Mouse (Mus musculus) neural tube, embryonic 15.5 days (tissue): ENCODE measurements around the gene Dusp18. TPM values are rescaled to one million over a fixed set of nuclear protein-coding genes. Genes with fewer than 3 reads are reported as not detected.
A peak's percentile ranks its signal among the peaks of the same experiment; 100 is the strongest.

Experiments used
- ATAC-seq: fragments of 200-750 bp; cut with Nextera tagmentation; 2 replicates; pipeline ENCODE4 v1.8.0; 2017; ENCODE audit warnings: mild to moderate bottlenecking, moderate TSS enrichment, moderate library complexity; ENCODE audit not compliant: low FRiP score
- H3K27ac ChIP-seq: fragments of 300-500 bp; sonication (generic); replicated peaks from 2 replicates; pipeline ENCODE4 v1.5.1; 2015; ENCODE audit warnings: mild to moderate bottlenecking, inconsistent platforms
- H3K27me3 ChIP-seq: fragments of 300-500 bp; sonication (generic); replicated peaks from 2 replicates; pipeline ENCODE4 v1.6.1; 2015; ENCODE audit warnings: inconsistent platforms
- H3K36me3 ChIP-seq: fragments of 300-500 bp; sonication (generic); 2 replicates; pipeline ENCODE4 v1.6.1; 2015; ENCODE audit warnings: inconsistent platforms
- H3K4me1 ChIP-seq: fragments of 300-500 bp; sonication (generic); 2 replicates; pipeline ENCODE4 v1.6.1; 2015; ENCODE audit warnings: inconsistent platforms
- H3K4me2 ChIP-seq: fragments of 300-500 bp; sonication (generic); 2 replicates; pipeline ENCODE4 v1.6.1; 2015; ENCODE audit warnings: inconsistent platforms, mild to moderate bottlenecking, moderate library complexity
- H3K4me3 ChIP-seq: fragments of 300-500 bp; sonication (generic); replicated peaks from 2 replicates; pipeline ENCODE4 v1.5.1; 2015; ENCODE audit warnings: mild to moderate bottlenecking, inconsistent platforms
- H3K9ac ChIP-seq: fragments of 300-500 bp; sonication (generic); replicated peaks from 2 replicates; pipeline ENCODE4 v1.6.1; 2015; ENCODE audit warnings: mild to moderate bottlenecking, inconsistent platforms
- H3K9me3 ChIP-seq: fragments of 300-500 bp; sonication (generic); replicated peaks from 2 replicates; pipeline ENCODE4 v1.6.1; 2016; ENCODE audit warnings: inconsistent platforms
- WGBS: fragments of 180-500 bp; shearing (Covaris S2); methylation state at CpG from one replicate; pipeline ENCODE4 v1.1.7; 2015; ENCODE audit warnings: mixed read lengths; 5-methylcytosine and 5-hydroxymethylcytosine counted together
- polyA plus RNA-seq: library from polyadenylated mRNA; unstranded; fragments of >200 nt; fragmentation: Nextera tagmentation; extraction: Ambion mirVana; gene quantifications from 2 replicates; pipeline ENCODE4 v1.2.1, GENCODE M21; 2015

Gene Dusp18
- polyA plus RNA-seq, 1 experiment from 2014 or later: 22.2 TPM

DNA sequence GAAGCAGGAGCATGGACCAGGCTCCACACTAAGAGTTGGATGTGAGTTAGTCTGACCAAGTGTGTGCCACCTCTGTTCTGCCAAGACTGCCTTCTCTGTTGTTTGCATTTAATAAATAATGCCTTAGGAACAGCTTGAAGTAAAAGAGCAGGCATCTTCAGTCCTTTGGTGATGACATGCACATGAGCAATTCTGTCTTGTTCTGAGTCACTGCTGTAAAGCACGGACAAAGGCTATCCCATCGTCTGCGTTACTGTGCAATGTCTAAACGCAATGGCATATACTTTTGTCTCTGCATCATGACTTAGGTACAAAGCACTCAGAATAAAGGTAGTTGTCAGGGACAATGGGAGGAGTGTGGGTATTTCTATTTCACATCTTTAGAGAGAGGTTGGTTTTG is 35.3 kb upstream of the Dusp18 start:
- 94% methylated on average over 4 of the region's 4 CpGs for WGBS
- no peak for ATAC-seq
- 0 out of 2 replicates have a peak, but pooled peaks cover 3% of the 10 kb centered on the region for H3K27me3 ChIP-seq
- H3K27ac ChIP-seq: no peak overlapping the region
- H3K4me3 ChIP-seq: no peak overlapping the region
- no peak overlapping the region for H3K9ac ChIP-seq
- no peaks in the 10 kb centered on the region for H3K9me3 ChIP-seq
- H3K4me2 ChIP-seq: no peak overlapping the region
- H3K36me3 ChIP-seq: no peaks in the 10 kb centered on the region
- H3K4me1 ChIP-seq: peaks cover 18% of the 10 kb centered on the region

DNA sequence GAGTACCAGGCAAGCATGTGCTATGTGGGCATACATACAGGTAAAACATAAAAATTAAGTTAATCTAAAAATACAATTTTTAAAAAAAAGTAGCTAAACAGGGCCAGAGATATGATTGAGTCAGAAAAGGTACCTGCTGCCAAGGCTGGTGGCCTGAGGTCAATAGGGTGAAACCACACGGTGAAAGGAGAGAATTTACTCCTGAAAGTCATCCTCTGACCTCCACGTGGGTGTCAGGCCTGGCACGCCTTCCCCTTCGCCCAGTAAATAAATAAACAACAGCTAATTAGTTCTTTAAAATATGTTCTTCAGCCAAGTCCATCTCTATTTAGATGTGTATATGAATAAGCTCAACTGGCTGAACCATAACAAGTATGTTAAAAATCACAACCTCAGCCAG is 34.7 kb upstream of the Dusp18 start:
- Histone ChIP-seq H3K27ac (no peak overlapping the region), H3K4me1 (peaks cover 18% of the 10 kb centered on the region), H3K4me3 (no peak overlapping the region), H3K9me3 (no peaks in the 10 kb centered on the region), H3K27me3 (0 out of 2 replicates have a peak, but pooled peaks cover 3% of the 10 kb centered on the region), H3K9ac (no peak overlapping the region), H3K4me2 (no peak overlapping the region), H3K36me3 (no peaks in the 10 kb centered on the region)
- no peak for ATAC-seq
- WGBS: 80% methylated on average over 4 of the region's 4 CpGs

DNA sequence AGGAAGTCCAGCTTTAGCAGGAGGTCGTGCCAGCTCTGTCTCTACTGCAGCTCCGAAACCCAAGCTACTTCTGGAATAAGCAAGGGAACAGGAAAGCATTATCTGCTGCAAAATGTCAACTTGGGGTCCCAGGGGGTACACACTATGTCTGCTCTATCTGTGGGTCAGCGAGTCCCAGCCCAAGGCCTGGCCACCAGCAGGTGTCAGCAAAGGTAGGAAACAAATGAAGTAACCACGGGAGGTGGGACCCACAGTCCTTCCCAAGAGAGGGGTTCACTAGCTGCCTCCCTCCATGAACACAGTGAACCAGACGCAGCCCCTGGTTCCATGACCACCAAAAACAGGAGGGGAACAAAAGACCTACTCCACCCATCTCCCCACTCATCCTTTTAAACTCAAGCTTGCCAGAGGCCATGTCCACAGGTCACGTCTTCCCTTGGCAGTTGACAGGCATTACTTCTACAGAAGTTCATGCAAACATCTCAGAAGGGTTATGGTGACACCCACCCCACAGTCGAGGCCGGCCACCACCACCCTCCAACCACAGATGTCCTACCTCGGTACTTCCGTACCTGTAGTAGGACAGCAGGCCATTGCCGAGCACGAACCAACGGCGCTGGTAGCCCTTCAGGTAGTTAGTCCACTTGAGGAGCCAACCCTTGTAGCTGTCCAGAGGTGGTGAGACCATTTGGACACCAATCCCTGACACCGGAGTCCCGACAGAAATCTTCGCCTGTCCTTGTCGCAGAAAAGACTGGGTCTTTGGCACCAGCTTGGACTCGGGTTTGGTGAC is 32.2 kb upstream of the Dusp18 start:
- Histone ChIP-seq H3K9me3 (no peaks in the 10 kb centered on the region), H3K27me3 (0 out of 2 replicates have a peak, but pooled peaks cover 8% of the 10 kb centered on the region), H3K27ac (no peak overlapping the region), H3K4me2 (peak overlapping the region; percentile 80), H3K36me3 (no peaks in the 10 kb centered on the region), H3K4me3 (peak overlapping the region; percentile 48), H3K9ac (no peak overlapping the region; the same call in 1 of the 2 replicates), H3K4me1 (peaks cover 18% of the 10 kb centered on the region)
- ATAC-seq: peak; percentile 7; the same call in 1 of the 2 replicates
- 76% methylated on average over 19 of the region's 19 CpGs for WGBS

DNA sequence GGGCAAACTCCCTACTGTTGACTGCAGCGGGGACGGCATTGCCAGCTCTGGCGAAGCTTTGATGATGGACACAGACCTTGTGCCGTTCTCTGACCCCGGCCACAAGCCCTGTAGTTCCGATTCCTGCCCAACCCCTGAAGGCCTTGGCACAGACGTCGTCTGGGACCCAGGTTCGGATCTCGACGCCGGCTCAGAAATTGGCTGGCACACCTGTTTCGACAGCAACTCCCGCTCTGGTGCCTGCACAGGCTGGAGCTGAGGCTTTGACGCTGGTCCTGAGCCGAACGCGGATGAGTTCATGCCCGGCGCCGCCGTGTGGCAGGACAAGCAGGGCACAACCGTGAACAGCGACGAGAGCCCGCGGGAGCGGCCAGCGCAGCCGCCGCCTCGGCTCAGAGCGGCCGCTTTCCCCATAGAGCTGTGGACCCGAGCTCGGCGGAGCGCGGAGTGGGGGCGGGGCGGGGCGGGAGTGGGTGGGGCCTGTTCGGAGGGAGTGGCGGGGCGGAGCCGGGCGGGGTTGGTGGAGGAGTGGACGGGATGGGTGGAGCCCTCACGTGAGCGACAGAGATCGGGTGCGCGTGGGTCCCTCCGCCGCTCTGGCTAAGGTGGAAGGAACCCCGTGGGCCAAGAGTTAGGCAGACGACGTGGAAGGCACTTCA is 31.5 kb upstream of the Dusp18 start, which contains the start of gene Osbp2:
TSS of gene Osbp2 (minus strand) at position 450 of the 659 bp plus-strand sequence.
- Histone ChIP-seq H3K9me3 (no peaks in the 10 kb centered on the region), H3K27ac (0 out of 2 replicates have a peak within 1 kb of the TSS, but pooled peaks have one; percentile 6), H3K4me3 (peak within 1 kb of the TSS; percentile 48), H3K4me1 (peaks cover 18% of the 10 kb centered on the region), H3K36me3 (no peaks in the 10 kb centered on the region), H3K27me3 (0 out of 2 replicates have a peak, but pooled peaks cover 8% of the 10 kb centered on the region), H3K4me2 (peak within 1 kb of the TSS; percentile 80), H3K9ac (peak within 1 kb of the TSS; percentile 51)
- peak; percentile 91 for ATAC-seq
- 3% methylated on average over 58 of the region's 58 CpGs for WGBS

DNA sequence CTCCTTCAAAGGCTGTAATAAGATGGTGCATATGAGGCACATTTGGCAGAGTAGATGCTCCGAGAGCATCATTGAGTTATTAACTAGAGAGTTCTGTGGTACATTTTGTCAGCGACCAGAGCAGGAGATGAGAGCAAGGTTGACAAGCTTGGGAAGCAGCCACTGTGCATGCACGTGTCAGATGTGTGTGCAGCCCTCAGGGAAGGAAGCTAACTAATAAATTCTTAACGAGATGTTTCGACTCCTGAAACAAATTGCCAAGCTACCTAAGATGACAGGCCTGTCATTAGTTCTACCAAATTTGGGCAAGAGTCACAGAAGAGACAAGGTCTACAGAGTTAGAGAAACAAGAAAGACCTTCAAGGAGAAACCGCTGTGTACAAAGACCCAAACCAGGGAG is 30.7 kb upstream of the Dusp18 start:
- H3K36me3 ChIP-seq: no peaks in the 10 kb centered on the region
- peak overlapping the region; percentile 48 for H3K4me3 ChIP-seq
- 0 out of 2 replicates have a peak overlapping the region, but pooled peaks have one; percentile 6 for H3K27ac ChIP-seq
- WGBS: 26% methylated on average over 6 of the region's 6 CpGs
- H3K4me2 ChIP-seq: peak overlapping the region; percentile 80
- H3K9ac ChIP-seq: no peak overlapping the region
- H3K4me1 ChIP-seq: peaks cover 18% of the 10 kb centered on the region
- 0 out of 2 replicates have a peak, but pooled peaks cover 8% of the 10 kb centered on the region for H3K27me3 ChIP-seq
- 0 out of 2 replicates have a peak, but pooled peaks have one; percentile 28 for ATAC-seq
- H3K9me3 ChIP-seq: no peaks in the 10 kb centered on the region

DNA sequence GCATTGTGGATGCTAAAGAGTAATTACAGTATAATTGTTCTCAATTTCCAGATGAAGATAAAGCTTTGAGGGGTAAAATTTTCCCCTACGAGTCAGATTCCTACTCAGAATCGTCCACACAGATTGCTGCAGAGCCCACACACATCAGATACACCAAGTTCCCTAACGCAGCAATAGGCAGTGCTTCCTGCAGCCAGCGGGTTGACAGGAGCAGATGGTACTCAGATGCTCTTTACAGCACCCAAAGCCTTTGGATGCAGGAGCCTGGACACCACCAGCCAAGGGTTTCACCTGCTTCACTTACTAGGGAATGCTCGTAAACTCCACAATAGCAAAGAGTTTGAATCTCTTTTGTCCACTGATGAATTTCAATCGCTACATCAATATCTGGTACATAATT is 18.6 kb upstream of the Dusp18 start:
- no peak for ATAC-seq
- no peak overlapping the region for H3K9ac ChIP-seq
- H3K27ac ChIP-seq: no peak overlapping the region
- no peaks in the 10 kb centered on the region for H3K4me1 ChIP-seq
- no peaks in the 10 kb centered on the region; the same call in 1 of the 2 replicates for H3K27me3 ChIP-seq
- H3K9me3 ChIP-seq: no peaks in the 10 kb centered on the region
- 78% methylated on average over 6 of the region's 6 CpGs for WGBS
- no peaks in the 10 kb centered on the region for H3K36me3 ChIP-seq
- no peak overlapping the region for H3K4me2 ChIP-seq
- H3K4me3 ChIP-seq: no peak overlapping the region

DNA sequence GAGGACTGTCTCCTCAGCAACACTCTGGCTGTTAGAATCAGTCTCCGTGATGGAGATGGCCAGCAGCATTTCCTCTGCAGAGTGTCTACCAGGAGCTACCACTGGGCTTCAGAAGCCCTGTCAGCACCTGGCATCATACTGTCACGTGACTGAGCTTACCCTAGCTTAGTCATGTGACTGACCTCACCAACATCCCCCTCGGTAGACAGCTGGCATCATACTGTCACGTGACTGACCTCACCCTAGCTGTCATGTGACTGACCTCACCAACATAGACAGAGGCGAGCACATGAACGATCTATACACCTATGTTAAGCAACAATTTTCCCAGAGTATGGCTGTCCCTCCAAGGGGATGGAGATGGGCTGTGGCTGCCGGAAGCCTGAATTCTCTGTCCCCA is 16.4 kb upstream of the Dusp18 start:
- H3K27me3 ChIP-seq: no peaks in the 10 kb centered on the region; the same call in 1 of the 2 replicates
- no peaks in the 10 kb centered on the region for H3K4me1 ChIP-seq
- no peaks in the 10 kb centered on the region for H3K36me3 ChIP-seq
- no peak overlapping the region for H3K4me3 ChIP-seq
- no peaks in the 10 kb centered on the region for H3K9me3 ChIP-seq
- no peak overlapping the region for H3K9ac ChIP-seq
- no peak overlapping the region for H3K27ac ChIP-seq
- ATAC-seq: no peak
- no peak overlapping the region for H3K4me2 ChIP-seq
- WGBS: 85% methylated on average over 7 of the region's 7 CpGs

DNA sequence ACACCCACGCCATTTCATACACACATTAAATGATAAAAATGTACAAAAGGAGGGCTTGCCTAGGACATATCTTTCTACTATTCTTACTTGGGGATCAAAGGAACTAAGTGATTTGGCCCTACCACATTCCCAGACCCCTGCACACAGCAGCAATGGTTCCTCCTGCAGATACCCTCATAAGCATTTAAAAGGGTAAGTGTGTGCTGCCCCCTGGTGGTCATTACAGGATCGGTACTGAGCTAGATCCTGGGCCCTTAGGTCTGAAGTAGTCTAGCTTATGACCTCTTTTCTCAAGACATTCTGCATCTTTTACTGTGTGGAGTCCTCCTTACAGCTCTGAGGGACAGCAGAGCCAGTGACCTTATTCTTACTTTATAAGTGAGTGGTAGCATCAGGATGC is 15.2 kb upstream of the Dusp18 start:
- Histone ChIP-seq H3K4me3 (no peak overlapping the region), H3K9ac (no peak overlapping the region), H3K4me1 (peaks cover 5% of the 10 kb centered on the region; the same call in 1 of the 2 replicates), H3K27ac (no peak overlapping the region), H3K9me3 (no peaks in the 10 kb centered on the region), H3K27me3 (no peaks in the 10 kb centered on the region; the same call in 1 of the 2 replicates), H3K4me2 (no peak overlapping the region), H3K36me3 (no peaks in the 10 kb centered on the region)
- ATAC-seq: no peak
- WGBS: 43% methylated on average over 2 of the region's 2 CpGs

DNA sequence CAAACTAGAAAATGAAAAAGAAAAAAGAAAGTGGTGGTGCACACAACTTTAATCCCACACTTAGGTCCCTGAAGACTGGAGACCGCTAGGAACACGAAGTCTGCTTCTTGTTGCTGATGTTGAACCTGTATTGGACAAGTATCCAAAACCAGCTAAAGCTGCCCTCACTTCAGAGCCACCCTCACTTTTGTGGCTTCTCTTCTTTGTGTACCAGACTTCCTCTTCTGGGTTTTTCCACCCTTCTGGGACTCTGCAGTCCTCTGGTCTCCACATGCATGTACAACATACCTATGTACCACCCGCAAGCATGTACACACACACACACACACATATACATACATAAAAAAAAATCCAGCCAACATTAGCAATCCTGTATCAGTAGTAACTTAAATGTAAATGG is 11.3 kb upstream of the Dusp18 start:
- no peaks in the 10 kb centered on the region for H3K9me3 ChIP-seq
- H3K27me3 ChIP-seq: no peaks in the 10 kb centered on the region; the same call in 1 of the 2 replicates
- no peak overlapping the region for H3K27ac ChIP-seq
- peaks cover 5% of the 10 kb centered on the region; the same call in 1 of the 2 replicates for H3K4me1 ChIP-seq
- no peak for ATAC-seq
- WGBS: 85% methylated on average over 3 of the region's 3 CpGs
- H3K4me2 ChIP-seq: no peak overlapping the region
- no peak overlapping the region for H3K9ac ChIP-seq
- H3K4me3 ChIP-seq: no peak overlapping the region
- H3K36me3 ChIP-seq: no peaks in the 10 kb centered on the region

DNA sequence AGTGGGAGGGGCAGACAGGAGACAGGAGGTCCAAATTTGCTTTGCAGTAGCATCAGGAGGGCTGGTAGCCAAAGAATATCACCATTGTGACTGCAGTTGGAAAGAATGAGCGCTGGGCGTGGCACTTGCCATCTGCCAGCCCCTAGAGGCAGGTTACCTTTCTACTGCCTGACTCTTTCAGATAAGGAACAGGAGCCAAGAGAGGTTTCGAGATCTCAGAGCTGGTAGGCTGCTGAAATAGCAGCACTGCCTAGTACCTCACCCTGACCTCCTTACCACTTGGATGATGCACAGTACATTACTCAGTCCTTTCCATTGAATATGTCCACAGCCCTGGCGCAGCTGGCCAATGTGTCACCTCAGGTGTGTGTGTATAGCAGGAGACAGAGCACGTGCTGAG is 7.7 kb upstream of the Dusp18 start:
- Histone ChIP-seq H3K4me3 (no peak overlapping the region), H3K36me3 (no peaks in the 10 kb centered on the region), H3K27me3 (no peaks in the 10 kb centered on the region; the same call in 1 of the 2 replicates), H3K9ac (no peak overlapping the region), H3K9me3 (no peaks in the 10 kb centered on the region), H3K4me2 (no peak overlapping the region), H3K4me1 (peaks cover 5% of the 10 kb centered on the region; the same call in 1 of the 2 replicates), H3K27ac (no peak overlapping the region)
- 76% methylated on average over 5 of the region's 5 CpGs for WGBS
- no peak for ATAC-seq

DNA sequence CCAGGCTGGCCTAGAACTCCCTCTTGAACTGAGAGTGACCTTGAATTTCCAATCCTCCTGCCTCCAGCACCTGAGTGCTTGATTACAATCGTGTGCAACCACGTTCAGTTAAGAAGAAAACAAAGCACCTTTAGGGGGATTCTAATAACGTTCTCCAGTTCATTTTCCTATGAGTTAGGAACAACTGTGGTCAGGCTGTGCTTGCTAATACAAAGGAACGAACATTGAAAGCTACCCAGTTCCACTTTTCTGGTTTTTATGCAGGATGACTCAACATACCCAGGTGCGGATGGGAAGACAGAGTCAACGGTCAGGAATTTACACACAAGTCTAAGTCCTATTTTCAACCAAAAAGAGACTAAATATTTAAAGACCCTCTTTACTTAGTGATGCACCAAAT is 1.1 kb upstream of the Dusp18 start:
- peaks cover 23% of the 10 kb centered on the region for H3K36me3 ChIP-seq
- no peaks in the 10 kb centered on the region; the same call in 1 of the 2 replicates for H3K27me3 ChIP-seq
- WGBS: 80% methylated on average over 6 of the region's 6 CpGs
- H3K27ac ChIP-seq: peak overlapping the region; percentile 71; the same call in 1 of the 2 replicates
- H3K4me2 ChIP-seq: peak overlapping the region; percentile 70
- peaks cover 14% of the 10 kb centered on the region for H3K4me1 ChIP-seq
- H3K4me3 ChIP-seq: peak overlapping the region; percentile 48
- no peak for ATAC-seq
- H3K9me3 ChIP-seq: no peaks in the 10 kb centered on the region
- no peak overlapping the region for H3K9ac ChIP-seq
